In genomic region chr3:131110191-131111150, GRCm38 (mm10) we compare ENCODE assay signal across 8 mouse cellular contexts. TPM values are rescaled to one million over a fixed set of nuclear protein-coding genes. Genes with fewer than 3 reads are reported as not detected.
A peak's percentile ranks its signal among the peaks of the same experiment; 100 is the strongest.
DNase-seq lines count a peak whose midpoint lies in the region; ATAC-seq and TF ChIP-seq lines count a peak whose summit lies in the region.

Lef1 (plus strand) TSS chr3:131110471.

- DNase-seq in cerebellum, postnatal 10 days: peak; percentile 64 to 72
- DNase-seq in cerebellum, adult 18-20 months: no peak
- peak; percentile 93 for DNase-seq in brain, embryonic 14.5 days (ENCODE audit: low read depth)
- peak; percentile 74 for DNase-seq in naive thymus-derived CD4-positive, alpha-beta T cell, adult 2 months (ENCODE audit: low read depth)
- peak; percentile 60 for DNase-seq in yolk sac, embryonic 10.5 days (ENCODE audit: low spot score)

- no peak for TF ChIP-seq CTCF in C2C12 (IDR thresholded peaks at IDR 0.05; ENCODE audit: control insufficient read depth, insufficient read depth, insufficient read length)
- TF ChIP-seq CTCF in brain, embryonic 14.5 days (IDR thresholded peaks at IDR 0.05; ENCODE audit: borderline replicate concordance, extremely low read depth, insufficient read depth, insufficient read length): no peak

- H3K4me2 ChIP-seq in heart, embryonic 16.5 days (ENCODE audit: low read depth, low read length): peak within 1 kb of the TSS; percentile 96
- peak within 1 kb of the TSS; percentile 95 for H3K4me2 ChIP-seq in limb, embryonic 15.5 days

- under 1% methylated on average over 66 of the region's 69 CpGs for WGBS in heart, embryonic 16.5 days
- WGBS in limb, embryonic 15.5 days: under 1% methylated on average over 68 of the region's 69 CpGs

- H3K4me1 ChIP-seq in heart, embryonic 16.5 days (ENCODE audit: control insufficient read depth, insufficient read depth, low read length): peaks cover 32% of the 10 kb centered on the region
- peaks cover 52% of the 10 kb centered on the region for H3K4me1 ChIP-seq in limb, embryonic 15.5 days

- H3K4me3 ChIP-seq in C2C12 (ENCODE audit: insufficient read depth, poor library complexity, severe bottlenecking): peak within 1 kb of the TSS; percentile 46
- H3K4me3 ChIP-seq in heart, embryonic 16.5 days (ENCODE audit: low read length): peak within 1 kb of the TSS; percentile 64
- peak within 1 kb of the TSS; percentile 64 for H3K4me3 ChIP-seq in limb, embryonic 15.5 days

- no peaks in the 10 kb centered on the region for H3K36me3 ChIP-seq in C2C12 (ENCODE audit: control insufficient read depth, insufficient read depth)
- H3K36me3 ChIP-seq in heart, embryonic 16.5 days (ENCODE audit: control insufficient read depth, insufficient read depth): no peaks in the 10 kb centered on the region
- no peaks in the 10 kb centered on the region for H3K36me3 ChIP-seq in limb, embryonic 15.5 days

- no peaks in the 10 kb centered on the region for H3K79me2 ChIP-seq in C2C12 (ENCODE audit: control insufficient read depth, insufficient read depth)

- no peaks in the 10 kb centered on the region for H3K79me3 ChIP-seq in C2C12 (ENCODE audit: low read depth)

- peak within 1 kb of the TSS; percentile 76 for H3K9ac ChIP-seq in heart, embryonic 16.5 days (ENCODE audit: low read length)
- peak within 1 kb of the TSS; percentile 47 for H3K9ac ChIP-seq in limb, embryonic 15.5 days

- ATAC-seq in heart, embryonic 16.5 days (replicated peaks; ENCODE audit: extremely low read depth, insufficient read depth, low FRiP score): peak; percentile 23; the same call in 1 of the 2 replicates
- 0 out of 2 replicates have a peak, but pooled peaks have one; percentile 36 for ATAC-seq in limb, embryonic 15.5 days (ENCODE audit: insufficient number of reproducible peaks, low FRiP score, low TSS enrichment, low read depth)

- no peaks in the 10 kb centered on the region for H3K9me3 ChIP-seq in heart, embryonic 16.5 days (replicated peaks; ENCODE audit: control insufficient read depth, low read length)
- no peaks in the 10 kb centered on the region for H3K9me3 ChIP-seq in limb, embryonic 15.5 days

- peak within 1 kb of the TSS; percentile 63 for H3K27ac ChIP-seq in heart, embryonic 16.5 days (ENCODE audit: low read length)
- H3K27ac ChIP-seq in limb, embryonic 15.5 days: peak within 1 kb of the TSS; percentile 71

- H3ac ChIP-seq in C2C12 (ENCODE audit: control insufficient read depth, insufficient read length, low read depth): peak within 1 kb of the TSS; percentile 63

- H3K27me3 ChIP-seq in C2C12 (ENCODE audit: control insufficient read depth, insufficient read depth, insufficient read length): no peaks in the 10 kb centered on the region
- H3K27me3 ChIP-seq in heart, embryonic 16.5 days (ENCODE audit: control insufficient read depth, insufficient read depth, low read length): peaks cover 60% of the 10 kb centered on the region
- peaks cover 44% of the 10 kb centered on the region for H3K27me3 ChIP-seq in limb, embryonic 15.5 days

- peak; percentile 62; the same call in 1 of the 2 replicates for TF ChIP-seq POLR2A in brain, embryonic 14.5 days (IDR thresholded peaks at IDR 0.05; ENCODE audit: borderline replicate concordance, extremely low read depth, insufficient read depth, insufficient read length, poor library complexity, severe bottlenecking)

TF ChIP-seq in C2C12, 6 proteins besides CTCF, POLR2A, EP300 and RAD21:
- TF ChIP-seq MAX (IDR thresholded peaks at IDR 0.05) (no peak), FOSL1 (IDR thresholded peaks at IDR 0.05; ENCODE audit: insufficient read depth, low read length, poor library complexity, severe bottlenecking) (no peak), MYOG (IDR thresholded peaks at IDR 0.05; ENCODE audit: control insufficient read depth, extremely low read depth, insufficient read length) (no peak), CEBPB (IDR thresholded peaks at IDR 0.05; ENCODE audit: low read depth) (no peak), MYOD1 (IDR thresholded peaks at IDR 0.05; ENCODE audit: control insufficient read depth, insufficient read length, low read depth) (no peak), USF1 (IDR thresholded peaks at IDR 0.05; ENCODE audit: low read depth) (no peak)

RNA-seq across cellular contexts. Expression of gene Lef1, which starts in this region (rescaled TPM):
- 4.6 TPM for polyA plus RNA-seq in C2C12 (2012; fragmentation: generic; extraction: Trizol)
- polyA plus RNA-seq in brain, embryonic 14.5 days (2012; rRNA removed): 36.5 and 54.7 TPM in 2 replicates
- 14.8 and 38.4 TPM in 2 replicates for polyA plus RNA-seq in heart, embryonic 16.5 days (2015; fragmentation: Nextera tagmentation; extraction: Ambion mirVana)
- 36.5 and 37.1 TPM in 2 replicates for polyA plus RNA-seq in limb, embryonic 15.5 days (2015; fragmentation: Nextera tagmentation; extraction: Ambion mirVana)

Comparison
In these comparisons a context has a peak if more than half of its experiments do, and no peak if none do; other contexts are left out.
1. DNase-seq: peak in cerebellum, postnatal 10 days (2 of 2), brain, embryonic 14.5 days (single experiment), naive thymus-derived CD4-positive, alpha-beta T cell, adult 2 months (single experiment) and yolk sac, embryonic 10.5 days (single experiment); none in cerebellum, adult 18-20 months (0 of 2).
2. Peak in every context shown above with its lines, with median percentiles within 50 percentile points of each other: H3K4me3 ChIP-seq.